Mouse (Mus musculus) kidney, postnatal 36 days (tissue): ENCODE results near the gene Mrps15.
A peak's percentile ranks its signal among the peaks of the same experiment; 100 is the strongest.

Experiments used
- DNase-seq, 2 experiments: peaks; one replicate each; pipeline ENCODE4 v3.0.0; 2021 to 2022; ENCODE audit warnings: mixed read lengths in 2 of 2

Gene Mrps15

DNA sequence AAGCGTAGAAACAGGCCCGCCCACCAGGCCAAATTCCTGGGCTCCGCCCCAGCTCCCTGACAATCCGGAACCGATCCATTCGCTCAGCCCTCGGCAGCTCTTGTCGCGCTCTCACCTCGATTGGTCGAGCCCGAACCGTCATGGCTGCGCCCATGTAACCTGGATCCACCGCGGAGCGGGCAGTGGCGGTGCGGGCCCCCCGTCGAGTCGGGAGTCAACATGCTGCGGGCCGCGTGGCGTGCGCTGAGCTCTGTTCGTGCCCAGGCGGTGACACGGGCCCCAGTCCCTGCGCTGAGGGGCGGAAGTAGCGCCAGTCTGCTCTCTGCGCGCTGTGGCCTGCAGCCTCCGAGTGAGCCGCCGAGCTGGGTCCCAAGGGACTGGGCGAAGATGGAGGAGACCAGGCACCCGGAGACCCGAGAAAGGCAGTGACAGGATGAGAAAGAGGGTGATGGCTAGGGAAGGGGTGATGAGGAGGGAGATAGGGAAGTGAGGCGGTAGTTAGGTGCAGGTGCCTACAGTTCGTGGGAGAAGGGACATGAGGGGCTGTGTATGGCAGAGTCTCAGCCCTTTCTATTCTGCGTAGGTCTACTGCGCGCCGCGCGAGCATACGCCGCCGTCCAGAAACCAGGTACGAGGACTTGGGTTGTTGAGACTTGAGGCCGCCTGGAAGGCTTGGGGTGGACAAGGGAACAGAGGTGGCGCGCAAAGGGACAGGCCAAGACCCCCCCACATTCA is at the start of gene Mrps15:
Mrps15 (plus strand) TSS at position 75 of the 735 bp plus-strand sequence.
- DNase-seq, result peak; percentile 89 to 92

DNA sequence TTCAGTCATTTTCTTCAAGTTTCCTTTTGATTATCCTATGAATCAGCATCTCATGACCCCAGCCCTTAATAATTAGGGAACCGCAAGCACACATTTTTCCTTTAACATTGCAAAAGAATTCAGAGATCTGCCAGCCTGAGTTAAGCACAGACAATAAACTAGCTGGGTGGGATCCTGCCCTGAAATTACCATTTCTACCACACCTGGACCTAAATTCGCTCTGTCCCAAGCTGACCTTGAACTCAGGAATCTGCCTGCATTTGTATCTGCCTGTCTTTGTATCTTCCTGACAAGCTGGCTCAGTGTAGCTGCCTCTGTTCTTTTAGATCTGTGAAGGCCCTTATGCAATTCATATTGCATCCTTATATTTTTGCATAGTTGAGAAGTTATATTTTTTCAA is 48.9 kb upstream of the Mrps15 start:
- DNase-seq, result no peak

DNA sequence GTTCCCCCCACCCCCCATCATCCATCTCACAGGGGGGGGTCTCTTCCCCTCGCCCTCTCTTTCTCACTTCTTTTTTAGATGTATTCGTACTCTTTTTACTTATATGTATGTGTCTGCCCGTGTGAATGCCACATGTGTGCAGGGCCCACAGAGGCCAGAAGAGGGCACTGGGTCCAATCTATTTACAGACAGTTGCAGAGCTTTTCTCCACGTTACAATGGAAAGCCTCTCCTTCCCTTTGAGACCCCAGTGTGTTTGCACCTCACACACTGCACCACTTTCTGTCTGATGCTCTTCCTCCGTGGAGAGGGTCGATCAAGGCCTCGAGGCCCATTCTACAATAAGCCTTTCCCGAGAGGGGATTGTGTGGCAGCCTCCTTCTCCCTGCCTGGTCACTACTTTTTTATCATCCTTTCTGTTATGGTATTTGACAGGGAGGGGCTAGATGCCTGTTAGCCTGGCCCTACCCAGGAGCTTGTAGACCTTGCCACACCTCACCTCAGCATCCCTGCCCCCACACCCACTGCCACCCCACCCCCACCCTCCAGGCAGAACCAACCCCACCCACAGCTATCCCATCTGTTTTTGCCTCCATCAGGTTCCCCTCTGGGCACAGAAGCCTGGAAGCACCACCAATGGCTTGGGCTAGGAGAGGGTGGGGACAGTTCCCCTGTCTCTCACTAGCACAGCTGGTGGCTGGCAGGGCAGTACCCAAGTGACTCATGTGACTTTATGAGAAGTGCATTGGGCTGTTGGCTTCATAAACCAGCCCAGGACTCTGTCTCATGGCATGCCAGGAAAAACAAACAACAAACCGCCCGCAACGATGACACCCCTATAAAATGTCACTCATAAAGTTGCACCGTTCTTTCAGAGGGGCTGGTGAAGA is 45.2 kb upstream of the Mrps15 start:
- DNase-seq, result no peak

DNA sequence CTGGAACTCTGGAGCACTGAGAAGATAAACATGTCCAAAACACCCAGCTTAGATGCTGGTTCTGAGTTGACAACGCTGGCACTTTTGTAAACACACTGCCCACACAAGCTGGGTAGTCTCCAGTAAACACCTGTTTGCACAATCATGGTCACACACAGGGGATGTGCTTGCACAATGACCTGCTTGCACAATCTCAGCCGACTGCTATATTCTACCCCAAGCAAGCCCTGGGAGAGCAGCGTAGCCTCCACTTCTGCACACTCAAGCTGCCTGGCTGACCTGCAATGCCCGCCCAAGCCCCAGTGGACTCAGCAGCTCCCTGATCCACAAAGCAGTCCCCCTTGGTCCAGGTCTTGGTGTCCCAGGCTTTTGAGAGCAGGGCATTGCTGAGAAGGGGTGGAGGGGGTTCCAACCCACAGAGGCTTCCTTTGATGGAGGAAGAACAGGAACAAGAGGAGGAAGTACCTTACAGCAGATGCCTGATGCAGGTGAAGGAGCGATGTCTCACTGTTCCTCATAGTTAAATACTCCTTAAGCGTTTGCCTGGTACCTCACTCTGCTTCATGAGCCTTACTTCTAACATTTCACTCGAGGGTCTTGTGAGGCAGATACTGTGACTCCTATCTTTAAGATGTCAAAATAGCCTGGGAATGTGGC is 28.9 kb upstream of the Mrps15 start:
- no peak for DNase-seq

DNA sequence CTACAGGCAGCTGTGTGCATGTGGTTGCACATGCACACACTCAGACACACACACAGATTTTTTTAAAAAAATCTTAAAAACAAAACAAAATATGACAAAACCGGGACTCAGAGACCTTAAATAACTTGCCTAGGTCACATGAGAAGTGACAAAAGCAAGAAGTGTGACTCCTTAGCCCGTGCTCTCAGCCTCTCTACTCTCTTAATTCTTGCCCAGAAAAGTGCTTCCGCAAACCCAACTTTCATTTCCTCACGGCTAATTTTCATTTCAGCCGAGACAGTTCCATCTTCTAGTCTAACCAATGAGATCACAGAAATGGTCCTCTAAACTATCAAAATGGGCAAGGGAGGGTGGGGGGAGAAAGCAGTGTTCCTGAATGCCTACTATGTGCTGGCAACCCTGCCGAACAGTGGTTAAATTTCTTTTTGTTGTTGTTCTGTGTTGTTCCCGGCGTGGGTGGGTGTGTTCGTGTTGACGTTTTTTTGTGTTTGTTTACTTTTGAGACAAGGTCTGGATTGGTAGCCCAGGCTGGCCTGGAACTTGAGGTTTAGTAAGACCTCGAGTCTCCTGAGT is 27.7 kb upstream of the Mrps15 start:
- DNase-seq, result no peak

DNA sequence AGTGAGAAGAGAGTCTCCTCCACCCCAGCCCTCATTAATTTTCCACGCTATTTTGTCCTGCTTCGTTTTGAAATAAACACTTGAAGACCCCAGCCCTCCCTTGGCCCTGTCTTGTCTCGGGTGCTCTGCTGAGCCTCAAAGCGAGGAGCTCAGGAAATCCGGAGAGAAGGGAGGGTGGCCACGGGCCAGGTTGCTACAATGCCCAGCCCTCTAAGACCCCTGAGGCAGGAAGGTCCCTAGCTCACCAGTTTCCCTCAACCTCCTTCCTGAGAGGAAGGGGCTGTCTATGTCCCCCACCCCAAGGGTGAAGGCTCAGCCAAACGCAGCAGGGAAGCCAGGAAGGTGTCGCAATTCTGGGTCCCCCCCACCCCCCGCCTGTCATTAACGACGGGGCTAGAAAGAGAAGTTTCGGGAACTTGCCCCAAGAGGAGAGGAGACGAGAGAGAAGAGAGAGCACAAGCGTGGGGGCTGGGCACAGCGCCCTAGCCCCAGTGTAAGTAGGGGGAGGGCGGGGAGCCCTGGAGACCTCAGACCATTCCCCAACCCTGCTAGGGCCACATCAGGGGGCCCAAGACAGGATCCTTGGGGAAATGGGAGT is 22.3 kb upstream of the Mrps15 start, which contains the start of gene Csf3r:
Csf3r (plus strand) TSS at position 248 of the 598 bp plus-strand sequence.
- DNase-seq, result peak in 1 of 2 experiments; percentile 7

DNA sequence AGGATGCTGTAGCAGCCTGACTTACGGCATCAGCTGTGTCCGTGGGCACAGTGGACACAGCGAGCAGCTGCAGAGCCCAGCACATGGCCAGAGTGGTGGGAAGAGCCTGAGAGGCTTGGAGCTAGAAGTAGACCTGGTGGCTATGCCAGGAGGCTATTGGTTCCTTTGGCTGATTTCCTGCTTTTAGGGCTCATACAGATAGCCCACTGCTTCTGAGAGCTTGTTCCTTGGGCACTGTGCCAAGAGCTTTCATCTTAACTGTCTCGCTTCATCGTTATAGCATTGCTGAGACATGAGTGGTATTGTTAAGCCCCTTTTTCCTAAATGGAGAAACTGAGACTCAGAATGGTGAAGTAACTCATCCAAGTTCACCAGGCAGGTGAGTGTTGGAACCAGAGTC is 20.9 kb upstream of the Mrps15 start:
- DNase-seq, result no peak

DNA sequence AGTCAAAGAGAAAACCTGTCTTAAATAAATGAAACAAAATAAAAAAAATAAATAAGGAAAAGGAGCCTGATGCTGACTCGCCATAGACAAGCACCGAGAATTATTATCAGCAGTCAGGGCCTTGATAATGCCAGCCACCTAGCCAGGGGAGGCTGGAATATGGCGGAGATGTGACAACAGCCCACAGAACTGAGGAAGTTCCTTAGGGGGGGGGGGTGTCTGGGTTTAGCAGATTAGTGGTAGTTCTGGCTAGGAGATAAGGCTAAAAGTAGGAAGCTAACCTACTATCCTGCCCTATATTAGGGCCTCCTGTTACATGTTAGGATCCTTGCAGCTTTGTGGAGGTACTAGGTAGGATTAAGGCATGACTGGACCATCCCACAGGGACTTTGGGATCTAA is 18.7 kb upstream of the Mrps15 start:
- no peak for DNase-seq

DNA sequence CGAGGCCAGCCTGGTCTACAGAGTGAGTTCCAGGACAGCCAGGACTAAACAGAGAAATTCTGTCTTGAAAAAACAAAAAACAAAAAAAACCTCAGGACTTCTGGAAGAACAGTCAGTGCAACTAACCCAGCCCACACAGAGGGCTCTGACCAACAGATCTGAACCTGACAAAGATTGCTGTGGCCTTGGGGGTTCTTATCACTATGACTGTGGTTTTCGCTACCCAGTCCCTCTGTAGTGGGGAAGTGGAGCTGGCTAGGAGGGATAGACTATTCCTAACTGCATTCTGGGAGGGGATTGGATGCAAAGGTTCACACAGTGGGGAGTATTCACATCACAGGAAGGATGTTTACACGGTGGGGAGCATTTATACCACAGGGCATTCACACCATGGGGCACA is 17.7 kb upstream of the Mrps15 start:
- DNase-seq, result no peak

DNA sequence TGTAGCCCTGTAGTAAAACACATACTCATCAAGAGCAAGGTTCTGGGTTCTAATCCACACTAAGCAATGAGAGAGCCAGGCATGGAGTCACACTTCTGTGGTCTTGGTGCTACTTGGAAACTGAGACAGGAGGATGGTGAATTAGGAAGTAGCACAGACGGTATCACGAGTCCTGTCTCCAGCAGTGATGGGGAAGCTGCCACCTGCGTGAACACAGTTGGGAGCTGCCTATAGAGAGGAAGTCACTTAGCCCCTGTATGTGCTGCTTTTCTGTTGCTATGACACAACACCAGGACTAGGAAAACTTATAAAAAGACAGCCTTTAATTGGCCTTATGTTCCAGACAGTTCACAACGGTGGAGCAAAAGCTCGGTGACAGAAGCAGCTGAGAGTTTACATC is 16.0 kb upstream of the Mrps15 start:
- DNase-seq, result no peak

DNA sequence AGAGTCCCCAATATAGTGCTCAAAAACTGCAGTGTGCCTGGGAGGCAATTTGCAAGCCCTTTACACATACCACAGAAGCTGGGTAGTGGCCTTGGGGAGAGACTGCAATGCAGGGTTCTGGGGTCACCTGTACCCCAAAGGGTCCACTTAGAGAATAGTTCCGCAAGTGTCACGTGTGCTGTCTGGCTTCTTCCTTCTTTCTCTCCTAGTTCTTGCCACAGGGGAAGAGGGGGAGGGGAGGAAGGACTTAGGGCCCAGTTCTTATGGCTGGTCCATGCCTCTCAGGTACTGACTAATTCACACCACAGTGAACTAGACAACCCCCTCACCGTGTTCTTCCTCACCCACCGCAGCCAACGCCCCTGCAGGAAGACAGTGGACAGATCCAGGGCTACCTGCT is 11.3 kb upstream of the Mrps15 start:
- no peak for DNase-seq

DNA sequence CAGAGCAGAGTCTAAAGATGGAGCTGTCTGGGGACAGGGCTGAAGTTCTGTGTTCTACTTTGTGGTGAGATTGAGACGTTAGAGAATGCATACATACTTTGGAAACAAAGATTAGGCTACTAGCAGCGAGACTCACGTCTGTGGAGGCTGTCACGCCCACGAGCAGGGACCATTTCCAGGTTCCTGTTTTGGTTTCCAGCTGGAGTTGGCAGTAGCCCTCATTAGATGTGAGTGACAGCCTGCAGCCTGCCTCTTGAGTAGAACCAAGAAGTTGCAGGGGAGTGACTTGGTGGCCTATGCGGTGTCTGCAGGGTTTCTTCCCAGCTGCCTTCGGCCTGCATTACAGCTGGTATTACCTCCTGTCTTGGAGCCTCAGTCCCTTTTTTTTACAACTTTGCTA is 4.9 kb downstream of the Mrps15 start:
- DNase-seq, result no peak

DNA sequence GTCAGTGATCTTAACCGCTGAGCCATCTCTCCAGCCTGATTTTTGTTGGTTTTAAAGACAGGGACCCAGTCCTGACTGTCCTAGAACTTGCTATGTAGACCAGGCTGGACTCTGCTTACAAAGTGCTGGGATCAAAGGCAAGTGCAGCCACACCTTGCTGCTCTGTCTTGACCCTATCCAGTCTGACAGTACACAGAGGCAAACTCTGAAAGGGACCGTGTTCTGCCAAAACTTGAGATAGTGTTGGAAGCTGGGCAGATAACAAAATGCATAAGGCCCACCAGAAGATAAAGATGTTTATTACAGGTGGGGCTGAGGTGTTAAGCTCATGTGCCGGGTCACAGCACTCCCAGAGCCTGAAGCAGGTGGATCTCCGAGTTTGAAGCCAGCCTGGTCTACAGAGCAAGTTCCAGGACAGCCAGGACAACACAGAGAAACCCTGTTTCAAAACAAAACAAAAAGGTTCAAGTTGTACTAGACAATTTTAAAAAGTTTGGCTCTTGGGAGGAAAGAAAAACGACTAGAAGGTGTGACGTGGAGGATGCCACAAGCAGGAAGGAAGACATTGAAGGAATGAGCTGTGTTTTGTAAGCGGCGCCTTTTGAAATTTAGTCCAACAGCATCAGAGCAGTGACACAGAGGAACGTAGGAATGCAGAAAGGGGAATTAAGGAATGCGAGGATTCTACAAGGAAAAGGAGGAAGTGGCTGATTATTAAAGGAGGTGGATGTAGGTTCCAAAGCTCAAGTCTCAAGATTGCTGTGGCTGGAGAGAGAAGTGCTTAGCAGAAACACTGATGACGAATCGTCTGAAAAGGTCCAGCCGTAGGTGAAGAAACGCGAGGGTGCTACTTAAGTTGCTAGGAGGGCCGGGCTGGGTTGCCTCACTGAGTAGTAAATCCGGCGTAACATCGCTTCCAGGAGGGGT is 10.7 kb downstream of the Mrps15 start:
- DNase-seq, result no peak

DNA sequence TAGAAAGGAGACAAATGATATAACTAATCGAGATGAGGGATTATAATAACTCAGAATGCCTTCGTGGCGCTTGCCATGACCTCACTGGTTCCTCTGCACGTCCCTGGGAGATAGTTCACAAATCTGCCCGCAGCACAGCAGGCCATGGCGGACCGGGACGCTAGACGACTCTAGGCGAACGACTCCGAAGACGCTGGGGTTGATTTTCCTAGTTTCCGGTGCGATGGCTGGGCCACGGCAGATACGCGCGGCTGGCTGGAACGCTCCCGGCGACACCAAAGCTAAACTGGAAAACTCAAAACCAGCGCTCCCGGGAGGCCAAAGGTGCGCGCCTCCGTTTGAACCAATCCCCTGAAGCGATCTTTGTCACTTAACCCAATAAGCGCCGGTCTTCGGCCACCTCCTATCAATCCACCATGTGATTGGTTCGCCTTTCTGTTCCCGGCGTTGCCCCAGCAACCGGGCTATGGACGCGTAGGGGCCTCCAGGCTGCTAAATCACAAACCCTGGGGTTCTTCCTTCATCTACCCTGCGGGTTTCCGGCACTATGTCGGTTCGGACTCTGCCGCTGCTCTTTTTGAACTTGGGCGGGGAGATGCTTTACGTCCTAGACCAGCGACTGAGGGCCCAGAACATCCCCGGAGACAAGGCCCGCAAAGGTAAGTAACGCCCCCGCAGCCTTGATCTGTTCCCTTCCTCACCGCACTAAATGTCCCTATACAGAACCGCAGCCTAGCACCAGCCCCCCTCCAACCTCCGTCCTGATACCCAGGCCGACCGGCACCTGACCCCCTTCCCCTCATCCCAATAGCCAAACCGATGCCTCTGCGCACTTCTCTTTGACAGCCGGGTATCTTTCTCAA is 11.6 kb downstream of the Mrps15 start, which contains the start of gene Oscp1:
Oscp1 (plus strand) TSS at position 432 of the 863 bp plus-strand sequence.
- DNase-seq, result peak; percentile 93 to 95

DNA sequence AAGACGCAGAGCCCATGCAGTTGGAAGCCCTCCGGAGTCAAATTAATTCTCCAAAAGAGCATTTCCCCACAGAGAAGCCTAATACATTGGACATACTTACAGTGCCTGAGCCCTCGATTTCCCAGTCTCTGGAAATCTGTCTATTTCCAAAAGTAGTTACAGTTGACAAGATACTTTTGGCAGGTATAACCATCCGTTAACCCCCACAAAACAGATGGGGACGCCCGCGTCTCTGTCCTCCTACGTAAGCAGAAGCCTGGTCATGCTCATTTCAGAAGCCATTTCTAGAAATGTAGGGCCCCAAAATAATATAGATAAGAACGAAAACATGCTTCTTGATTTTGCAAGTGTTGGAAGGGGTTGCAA is 12.3 kb downstream of the Mrps15 start:
- DNase-seq, result no peak

DNA sequence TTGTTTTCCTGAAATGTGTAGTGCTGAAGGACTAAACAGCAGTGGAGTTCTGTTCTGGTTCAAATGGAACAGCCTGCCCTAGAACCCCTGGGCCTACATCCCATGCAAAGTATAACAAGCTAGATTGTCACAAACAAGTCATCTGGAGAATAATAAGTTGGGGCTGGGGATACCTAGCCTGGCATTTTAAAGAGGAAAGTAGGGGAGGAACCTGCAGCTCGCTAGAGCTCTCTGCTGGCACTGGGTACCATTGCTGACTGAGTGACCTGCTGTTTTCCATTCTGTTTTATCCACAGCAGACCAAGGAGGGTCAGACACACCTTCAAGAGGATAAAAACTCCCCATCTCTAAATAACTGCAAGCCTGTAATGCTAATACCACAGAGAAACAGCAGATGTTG is 16.1 kb downstream of the Mrps15 start:
- DNase-seq, result peak; percentile 12 to 60

DNA sequence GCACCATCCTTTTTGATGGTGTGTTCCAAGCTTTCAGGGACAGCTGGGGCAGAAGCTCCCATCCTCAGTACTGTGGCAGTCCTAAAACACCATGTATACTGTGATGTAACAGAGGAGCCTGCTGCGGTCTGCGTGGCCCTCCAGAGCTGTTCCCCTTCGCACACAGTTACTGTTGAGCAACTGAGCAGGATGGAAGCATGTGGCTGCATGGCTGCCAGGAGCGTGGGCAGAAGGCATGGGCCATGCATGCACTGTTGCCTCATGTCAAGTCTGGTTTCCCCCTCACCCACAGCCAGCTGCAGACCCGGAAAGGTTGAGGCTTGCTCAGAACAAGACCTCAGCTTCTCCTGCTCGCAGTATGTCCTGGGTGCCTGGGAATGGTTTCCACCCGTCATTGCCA is 18.5 kb downstream of the Mrps15 start:
- DNase-seq, result no peak

DNA sequence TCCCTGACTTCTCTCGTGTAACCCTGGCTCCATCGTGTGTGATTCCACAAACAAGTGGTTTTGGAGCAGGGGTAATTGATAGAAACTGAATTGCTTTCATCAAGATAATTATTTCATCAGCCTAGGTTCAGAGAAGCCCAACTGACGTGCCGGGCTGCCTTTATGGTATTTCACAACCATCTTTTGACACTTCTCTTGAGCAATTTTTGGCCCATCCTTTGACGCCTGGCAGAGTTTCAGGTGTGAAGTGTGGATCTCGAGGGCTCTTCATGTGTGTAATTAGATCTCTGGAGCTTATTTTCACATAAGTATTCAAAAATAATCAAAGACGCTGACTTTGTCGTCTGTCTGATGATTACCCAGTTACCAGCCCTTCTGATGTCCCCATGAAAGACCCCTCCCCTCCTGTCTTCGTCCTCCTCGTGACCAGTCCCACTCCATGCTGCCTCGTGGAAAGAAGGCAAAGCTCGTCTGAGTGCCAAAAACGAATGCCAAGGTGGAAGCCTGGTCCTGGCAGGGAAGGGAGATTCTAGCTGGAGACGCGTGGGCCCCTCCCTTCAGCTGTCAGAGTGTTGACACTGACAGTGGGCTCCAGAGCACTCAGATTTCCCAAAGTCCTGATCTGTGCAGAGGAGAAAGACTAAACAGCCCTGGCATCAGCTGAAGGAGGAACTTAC is 20.8 kb downstream of the Mrps15 start:
- no peak for DNase-seq

DNA sequence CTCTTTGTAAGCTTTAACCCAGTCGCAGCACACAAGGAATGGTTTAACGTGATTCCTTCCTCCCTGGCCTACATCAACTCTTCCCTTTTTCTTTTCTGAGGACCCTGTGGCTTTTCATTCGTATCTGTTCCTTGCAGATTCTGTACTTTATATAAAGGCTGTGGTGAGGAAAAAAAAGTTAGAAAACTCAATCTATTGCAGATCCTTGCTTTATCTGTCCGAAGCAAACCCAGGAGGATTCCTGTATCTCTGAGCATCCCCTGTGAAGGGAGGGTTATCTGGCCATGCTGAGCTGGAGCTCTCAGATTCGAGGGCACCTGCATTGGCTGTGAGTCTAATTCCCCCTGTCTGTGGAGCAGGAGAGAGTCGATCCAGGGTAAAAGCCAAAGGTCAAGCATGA is 22.1 kb downstream of the Mrps15 start:
- DNase-seq, result no peak

DNA sequence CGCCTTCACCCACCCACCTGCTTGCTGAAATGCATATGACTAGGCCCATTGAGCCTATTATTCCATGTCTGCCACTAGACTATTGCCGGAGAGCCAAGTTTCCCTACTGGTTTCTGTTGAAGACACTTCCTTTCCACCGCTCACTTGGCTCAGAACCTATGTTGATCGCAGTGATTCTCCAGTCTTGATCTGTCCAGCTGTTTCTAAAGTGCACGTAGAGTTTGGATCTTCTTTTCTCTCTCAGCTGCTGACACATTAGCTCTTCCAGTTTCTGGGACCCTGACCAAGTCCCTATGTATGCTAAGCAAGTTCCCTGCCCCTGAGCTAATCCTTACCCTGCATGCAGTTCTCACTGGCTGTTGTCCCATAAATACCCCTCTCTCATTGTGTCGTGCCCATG is 31.1 kb downstream of the Mrps15 start:
- DNase-seq, result no peak
